Mouse (Mus musculus): ENCODE results near the gene Lca5l. TPM values are rescaled to one million over a fixed set of nuclear protein-coding genes. Genes with fewer than 3 reads are reported as not detected.

Gene Lca5l
- polyA plus RNA-seq, 2 experiments = 0.03 TPM; not detected in 1

- Histone ChIP-seq H3K27ac (peak overlapping the region; percentile 22; the same call in 1 of the 2 replicates), H3K9ac (replicated peaks) (peak overlapping the region; percentile 80), H3K9me3 (ENCODE audit: control insufficient read depth, low read length) (no peaks in the 10 kb centered on the region), H3K4me1 (replicated peaks; ENCODE audit: control insufficient read depth in 2 of 2, insufficient read depth in 2 of 2, low read length in 1 of 2) (peaks cover 0 to 5% of the 10 kb centered on the region in 2 experiments; a peak in 1 of 4 replicates), H3K4me2 (ENCODE audit: low read depth) (peak overlapping the region; percentile 75), H3K36me3 (replicated peaks; ENCODE audit: control insufficient read depth, insufficient read depth, low read depth) (peaks cover 6% of the 10 kb centered on the region), H3K4me3 (ENCODE audit: insufficient read depth in 1 of 2, low read depth in 2 of 2, low read length in 2 of 2) (peak overlapping the region; percentile 75 to 76), H3K27me3 (ENCODE audit: control insufficient read depth, insufficient read depth, low read length) (no peaks in the 10 kb centered on the region)
- ATAC-seq (ENCODE audit: insufficient read depth) (peak; percentile 46), DNase-seq (ENCODE audit: low read depth in 3 of 3, low spot score in 3 of 3) (no peak)
- TF ChIP-seq EP300 (IDR thresholded peaks at IDR 0.05; ENCODE audit: low read depth) (no peak), CTCF (IDR thresholded peaks at IDR 0.05; ENCODE audit: low read depth) (no peak)
- WGBS (ENCODE audit: insufficient replicate concordance) = 1% methylated on average over 51 of the region's 52 CpGs
Measured at GRCm38 (mm10) chr16:96127288-96127656, 64.8 kb downstream of the Lca5l start.

GRCm38 (mm10) chr16:96126684-96127171 lies 65.3 kb downstream of the Lca5l start:
- peaks cover 6% of the 10 kb centered on the region for H3K36me3 ChIP-seq (replicated peaks; ENCODE audit: control insufficient read depth, insufficient read depth, low read depth)
- peaks cover 0 to 5% of the 10 kb centered on the region in 2 experiments; a peak in 1 of 4 replicates for H3K4me1 ChIP-seq (replicated peaks; ENCODE audit: control insufficient read depth in 2 of 2, insufficient read depth in 2 of 2, low read length in 1 of 2)
- no peaks in the 10 kb centered on the region for H3K9me3 ChIP-seq (ENCODE audit: control insufficient read depth, low read length)
- H3K4me3 ChIP-seq (ENCODE audit: insufficient read depth in 1 of 2, low read depth in 2 of 2, low read length in 2 of 2) = peak overlapping the region; percentile 75 to 76
- TF ChIP-seq CTCF (IDR thresholded peaks at IDR 0.05; ENCODE audit: low read depth) (no peak), EP300 (IDR thresholded peaks at IDR 0.05; ENCODE audit: low read depth) (no peak)
- WGBS (ENCODE audit: insufficient replicate concordance) = 3% methylated on average over 19 of the region's 19 CpGs
- H3K9ac ChIP-seq (replicated peaks) = peak overlapping the region; percentile 80
- ATAC-seq (ENCODE audit: insufficient read depth) (no peak), DNase-seq (ENCODE audit: low read depth in 3 of 3, low spot score in 3 of 3) (no peak)
- H3K4me2 ChIP-seq (ENCODE audit: low read depth) = peak overlapping the region; percentile 75
- no peaks in the 10 kb centered on the region for H3K27me3 ChIP-seq (ENCODE audit: control insufficient read depth, insufficient read depth, low read length)
- H3K27ac ChIP-seq = no peak overlapping the region

- Histone ChIP-seq H3K36me3 (replicated peaks; ENCODE audit: control insufficient read depth, insufficient read depth, low read depth) (peaks cover 6% of the 10 kb centered on the region), H3K27me3 (ENCODE audit: control insufficient read depth, insufficient read depth, low read length) (no peaks in the 10 kb centered on the region), H3K27ac (no peak overlapping the region), H3K9ac (replicated peaks) (no peak overlapping the region), H3K4me3 (ENCODE audit: insufficient read depth in 1 of 2, low read depth in 2 of 2, low read length in 2 of 2) (no peak overlapping the region), H3K9me3 (ENCODE audit: control insufficient read depth, low read length) (no peaks in the 10 kb centered on the region), H3K4me1 (replicated peaks; ENCODE audit: control insufficient read depth in 2 of 2, insufficient read depth in 2 of 2, low read length in 1 of 2) (no peaks in the 10 kb centered on the region), H3K4me2 (ENCODE audit: low read depth) (no peak overlapping the region)
- WGBS (ENCODE audit: insufficient replicate concordance) = 53% methylated on average over 4 of the region's 4 CpGs
- TF ChIP-seq EP300 (IDR thresholded peaks at IDR 0.05; ENCODE audit: low read depth) (no peak), CTCF (IDR thresholded peaks at IDR 0.05; ENCODE audit: low read depth) (no peak)
- DNase-seq (ENCODE audit: low read depth in 3 of 3, low spot score in 3 of 3) = no peak
- no peak for ATAC-seq (ENCODE audit: insufficient read depth)
Measured at GRCm38 (mm10) chr16:96120022-96120623, 71.9 kb downstream of the Lca5l start.

- Histone ChIP-seq H3K27ac (no peak overlapping the region), H3K9ac (replicated peaks) (no peak overlapping the region), H3K4me3 (ENCODE audit: insufficient read depth in 1 of 2, low read depth in 2 of 2, low read length in 2 of 2) (no peak overlapping the region), H3K4me1 (replicated peaks; ENCODE audit: control insufficient read depth in 2 of 2, insufficient read depth in 2 of 2, low read length in 1 of 2) (no peaks in the 10 kb centered on the region), H3K27me3 (ENCODE audit: control insufficient read depth, insufficient read depth, low read length) (no peaks in the 10 kb centered on the region), H3K36me3 (replicated peaks; ENCODE audit: control insufficient read depth, insufficient read depth, low read depth) (no peaks in the 10 kb centered on the region), H3K4me2 (ENCODE audit: low read depth) (no peak overlapping the region), H3K9me3 (ENCODE audit: control insufficient read depth, low read length) (no peaks in the 10 kb centered on the region)
- DNase-seq (ENCODE audit: low read depth in 3 of 3, low spot score in 3 of 3) = no peak
- WGBS (ENCODE audit: insufficient replicate concordance) = 29% methylated on average over 4 of the region's 4 CpGs
- TF ChIP-seq CTCF (IDR thresholded peaks at IDR 0.05; ENCODE audit: low read depth) = peak; percentile 26; the same call in 1 of the 2 replicates
- TF ChIP-seq EP300 (IDR thresholded peaks at IDR 0.05; ENCODE audit: low read depth) = no peak
- ATAC-seq (ENCODE audit: insufficient read depth) = no peak
Measured at GRCm38 (mm10) chr16:96114729-96115128, 77.3 kb downstream of the Lca5l start.

GRCm38 (mm10) chr16:96112769-96113168 lies 79.3 kb downstream of the Lca5l start:
- Histone ChIP-seq H3K4me3 (ENCODE audit: insufficient read depth in 1 of 2, low read depth in 2 of 2, low read length in 2 of 2) (no peak overlapping the region), H3K9me3 (ENCODE audit: control insufficient read depth, low read length) (no peaks in the 10 kb centered on the region), H3K36me3 (replicated peaks; ENCODE audit: control insufficient read depth, insufficient read depth, low read depth) (no peaks in the 10 kb centered on the region), H3K4me2 (ENCODE audit: low read depth) (no peak overlapping the region), H3K9ac (replicated peaks) (no peak overlapping the region), H3K27me3 (ENCODE audit: control insufficient read depth, insufficient read depth, low read length) (no peaks in the 10 kb centered on the region), H3K27ac (no peak overlapping the region), H3K4me1 (replicated peaks; ENCODE audit: control insufficient read depth in 2 of 2, insufficient read depth in 2 of 2, low read length in 1 of 2) (no peaks in the 10 kb centered on the region)
- ATAC-seq (ENCODE audit: insufficient read depth) (no peak), DNase-seq (ENCODE audit: low read depth in 3 of 3, low spot score in 3 of 3) (no peak)
- TF ChIP-seq EP300 (IDR thresholded peaks at IDR 0.05; ENCODE audit: low read depth) = no peak
- no peak for TF ChIP-seq CTCF (IDR thresholded peaks at IDR 0.05; ENCODE audit: low read depth)
- 33% methylated on average over 2 of the region's 2 CpGs for WGBS (ENCODE audit: insufficient replicate concordance)

Measured in liver, embryonic 14.5 days (tissue).